Mouse (Mus musculus) MEL (cell line): ENCODE data around the gene Myo1e. TPM values are rescaled to one million over a fixed set of nuclear protein-coding genes. Genes with fewer than 3 reads are reported as not detected.

Experiments
- DNase-seq: peaks from one replicate; pipeline ENCODE4 v3.0.0; 2011; ENCODE audit warnings: low read depth, low spot score
- H3K27ac ChIP-seq: 2 replicates; pipeline ENCODE4 v1.5.1; 2012; ENCODE audit warnings: low read depth, mild to moderate bottlenecking, control low read depth, low read length, moderate library complexity; ENCODE audit not compliant: control insufficient read depth
- H3K27me3 ChIP-seq, 2 experiments: fragments of 150-350 bp in 1 of 2; sonication (generic) in 1 of 2; 2 replicates each; pipeline ENCODE4 v1.6.1; 2012; ENCODE audit warnings: low read length in 2 of 2, mild to moderate bottlenecking in 2 of 2, improper control_type of control experiment in 1 of 2, moderate library complexity in 1 of 2; ENCODE audit not compliant: insufficient read depth in 2 of 2, control insufficient read depth in 1 of 2
- H3K36me3 ChIP-seq, 2 experiments: 2 replicates each; pipeline ENCODE4 v1.6.1; 2012 to 2014; ENCODE audit warnings: low read length in 2 of 2, improper control_type of control experiment in 1 of 2, inconsistent platforms in 1 of 2, mild to moderate bottlenecking in 1 of 2; ENCODE audit not compliant: insufficient read depth in 2 of 2, control insufficient read depth in 1 of 2
- H3K4me1 ChIP-seq, 2 experiments: fragments of 150-350 bp in 1 of 2; sonication (generic) in 1 of 2; 2 replicates each; pipeline ENCODE4 v1.6.1; 2012; ENCODE audit warnings: low read length in 2 of 2, improper control_type of control experiment in 1 of 2, mild to moderate bottlenecking in 1 of 2; ENCODE audit not compliant: insufficient read depth in 2 of 2, control insufficient read depth in 1 of 2
- H3K4me3 ChIP-seq, 2 experiments: fragments of 150-350 bp in 1 of 2; sonication (generic) in 1 of 2; 2 replicates each; pipeline ENCODE4 v1.5.1; 2012; ENCODE audit warnings: low read depth in 2 of 2, low read length in 2 of 2, mild to moderate bottlenecking in 2 of 2, moderate library complexity in 2 of 2, control low read depth in 1 of 2, improper control_type of control experiment in 1 of 2; ENCODE audit not compliant: control insufficient read depth in 1 of 2, insufficient read depth in 1 of 2
- H3K79me2 ChIP-seq: 2 replicates; pipeline ENCODE4 v1.6.1; 2012; ENCODE audit warnings: mild to moderate bottlenecking, low read length, moderate library complexity; ENCODE audit not compliant: control insufficient read depth, poor library complexity, insufficient read depth
- H3K9ac ChIP-seq: 2 replicates; pipeline ENCODE4 v1.6.1; 2012; ENCODE audit warnings: low read depth, mild to moderate bottlenecking, control low read depth, low read length, moderate library complexity; ENCODE audit not compliant: control insufficient read depth, poor library complexity, severe bottlenecking
- H3K9me3 ChIP-seq: fragments of 150-350 bp; sonication (generic); replicated peaks from 2 replicates; pipeline ENCODE4 v1.6.1; 2012; ENCODE audit warnings: mild to moderate bottlenecking, low read length, improper control_type of control experiment, moderate library complexity; ENCODE audit not compliant: insufficient read depth
- CHD2 ChIP-seq: IDR thresholded peaks from 2 replicates; pipeline ENCODE4 v1.6.1; 2011; ENCODE audit warnings: low read length, improper control_type of control experiment
- ETS1 ChIP-seq: IDR thresholded peaks from 2 replicates; pipeline ENCODE4 v1.6.1; 2012; ENCODE audit warnings: low read depth, mild to moderate bottlenecking, inconsistent platforms, low read length, improper control_type of control experiment, moderate library complexity
- GABPA ChIP-seq: IDR thresholded peaks from 2 replicates; pipeline ENCODE4 v1.6.1; 2012; ENCODE audit warnings: low read depth, mild to moderate bottlenecking, inconsistent platforms, low read length, improper control_type of control experiment, moderate library complexity
- GATA1 ChIP-seq: IDR thresholded peaks from 2 replicates; pipeline ENCODE4 v1.6.1; 2011; ENCODE audit warnings: low read depth, low read length, improper control_type of control experiment
- KAT2A ChIP-seq: conservative IDR thresholded peaks from 2 replicates; pipeline ENCODE4 v1.6.1; 2012; ENCODE audit warnings: low read depth, low read length, improper control_type of control experiment, inconsistent platforms
- MAFK ChIP-seq: IDR thresholded peaks from 2 replicates; pipeline ENCODE4 v1.6.1; 2011; ENCODE audit warnings: low read depth, mild to moderate bottlenecking, low read length, improper control_type of control experiment, borderline replicate concordance
- MXI1 ChIP-seq: IDR thresholded peaks from 2 replicates; pipeline ENCODE4 v1.6.1; 2011; ENCODE audit warnings: mild to moderate bottlenecking, low read depth, low read length, improper control_type of control experiment
- MYB ChIP-seq: IDR thresholded peaks from 2 replicates; pipeline ENCODE4 v1.6.1; 2011; ENCODE audit warnings: mild to moderate bottlenecking, low read depth, low read length, improper control_type of control experiment
- MYC ChIP-seq: IDR thresholded peaks from 2 replicates; pipeline ENCODE4 v1.6.1; 2011; ENCODE audit warnings: low read depth, mild to moderate bottlenecking, low read length, improper control_type of control experiment, moderate library complexity
- NRF1 ChIP-seq: IDR thresholded peaks from 2 replicates; pipeline ENCODE4 v1.6.1; 2014; ENCODE audit warnings: low read depth, mild to moderate bottlenecking, inconsistent platforms, low read length, improper control_type of control experiment, moderate library complexity; ENCODE audit not compliant: poor library complexity, insufficient read depth, severe bottlenecking
- POLR2A ChIP-seq, 2 experiments: IDR thresholded peaks; 2 replicates each; pipeline ENCODE4 v1.6.1; 2011 to 2012; ENCODE audit warnings: low read length in 2 of 2, mild to moderate bottlenecking in 2 of 2, control low read depth in 1 of 2, improper control_type of control experiment in 1 of 2, low read depth in 1 of 2, moderate library complexity in 1 of 2; ENCODE audit not compliant: control insufficient read depth in 1 of 2, insufficient read depth in 1 of 2, poor library complexity in 1 of 2
- POLR2AphosphoS2 ChIP-seq: IDR thresholded peaks from 2 replicates; pipeline ENCODE4 v1.6.1; 2011; ENCODE audit warnings: low read length, improper control_type of control experiment
- POLR2AphosphoS5 ChIP-seq: IDR thresholded peaks from 2 replicates; pipeline ENCODE4 v1.6.1; 2012; ENCODE audit warnings: low read depth, borderline replicate concordance, mild to moderate bottlenecking, inconsistent platforms, low read length, moderate library complexity, mixed read lengths
- RAD21 ChIP-seq: IDR thresholded peaks from 2 replicates; pipeline ENCODE4 v1.6.1; 2011; ENCODE audit warnings: mild to moderate bottlenecking, low read depth, low read length, improper control_type of control experiment
- RCOR1 ChIP-seq: IDR thresholded peaks from 2 replicates; pipeline ENCODE4 v1.6.1; 2012; ENCODE audit warnings: low read depth, mild to moderate bottlenecking, inconsistent platforms, low read length, improper control_type of control experiment
- SIN3A ChIP-seq: IDR thresholded peaks from 2 replicates; pipeline ENCODE4 v1.6.1; 2012; ENCODE audit warnings: low read length, improper control_type of control experiment, inconsistent platforms
- USF1 ChIP-seq: IDR thresholded peaks from 2 replicates; pipeline ENCODE4 v1.6.1; 2014; ENCODE audit warnings: low read depth, mild to moderate bottlenecking, inconsistent platforms, low read length, improper control_type of control experiment, moderate library complexity
- USF2 ChIP-seq, 2 experiments: IDR thresholded peaks; 2 replicates each; pipeline ENCODE4 v1.6.1; 2011 to 2012; ENCODE audit warnings: improper control_type of control experiment in 2 of 2, low read length in 2 of 2, borderline replicate concordance in 1 of 2, inconsistent platforms in 1 of 2, low read depth in 1 of 2, mild to moderate bottlenecking in 1 of 2; ENCODE audit not compliant: insufficient read depth in 1 of 2
- ZC3H11A ChIP-seq: IDR thresholded peaks from 2 replicates; pipeline ENCODE4 v1.6.1; 2012; ENCODE audit warnings: low read depth, mild to moderate bottlenecking, inconsistent platforms, low read length, improper control_type of control experiment
- ZKSCAN1 ChIP-seq: IDR thresholded peaks from 2 replicates; pipeline ENCODE4 v1.6.1; 2012; ENCODE audit warnings: low read depth, mild to moderate bottlenecking, inconsistent platforms, low read length, improper control_type of control experiment, moderate library complexity
- ZMIZ1 ChIP-seq: IDR thresholded peaks from 2 replicates; pipeline ENCODE4 v1.6.1; 2012; ENCODE audit warnings: low read depth, mild to moderate bottlenecking, inconsistent platforms, low read length, improper control_type of control experiment, moderate library complexity
- polyA plus RNA-seq, 2 experiments: library from polyadenylated mRNA; stranded (reverse) in 1 of 2; unstranded in 1 of 2; fragments of >175 nt in 1 of 2; fragments of >200 nt in 1 of 2; gene quantifications; 2 replicates each; pipeline versions ENCODE4 v1.2.1 to v1.2.4; 2012; ENCODE audit warnings: low replicate concordance in 2 of 2, low read depth in 1 of 2; ENCODE audit not compliant: insufficient read length in 2 of 2, insufficient read depth in 1 of 2, missing spikeins in 1 of 2
- total RNA-seq: library from RNA; depleted of rRNA; stranded (reverse); fragments of 300-350 nt; gene quantifications from 2 replicates; pipeline ENCODE4 v1.2.3, GENCODE M21; 2012

Myo1e gene
- total and polyA plus RNA-seq, 3 experiments: 4.9 to 7.8 TPM; not detected in 1

DNA sequence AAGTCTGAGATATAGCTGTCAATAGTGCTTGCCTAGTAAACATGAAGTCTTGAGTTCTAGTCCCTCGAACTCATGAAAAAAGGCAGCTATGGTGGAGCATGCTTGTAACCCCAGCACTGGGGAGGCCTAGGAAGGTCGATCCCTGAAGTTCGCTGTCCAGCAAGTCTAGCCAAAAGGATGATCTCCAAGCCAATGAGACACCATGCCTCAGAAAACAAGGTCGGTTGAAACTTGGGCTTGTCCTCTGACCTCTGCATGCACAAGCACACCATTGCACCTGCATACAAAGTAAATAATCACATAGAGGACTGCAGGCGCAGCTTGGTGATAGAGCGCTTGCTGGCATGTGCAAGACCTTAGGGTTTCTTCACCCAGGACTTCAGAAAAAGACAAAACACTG is 31.2 kb downstream of the Myo1e start:
- no peaks in the 10 kb centered on the region for H3K4me1 ChIP-seq

DNA sequence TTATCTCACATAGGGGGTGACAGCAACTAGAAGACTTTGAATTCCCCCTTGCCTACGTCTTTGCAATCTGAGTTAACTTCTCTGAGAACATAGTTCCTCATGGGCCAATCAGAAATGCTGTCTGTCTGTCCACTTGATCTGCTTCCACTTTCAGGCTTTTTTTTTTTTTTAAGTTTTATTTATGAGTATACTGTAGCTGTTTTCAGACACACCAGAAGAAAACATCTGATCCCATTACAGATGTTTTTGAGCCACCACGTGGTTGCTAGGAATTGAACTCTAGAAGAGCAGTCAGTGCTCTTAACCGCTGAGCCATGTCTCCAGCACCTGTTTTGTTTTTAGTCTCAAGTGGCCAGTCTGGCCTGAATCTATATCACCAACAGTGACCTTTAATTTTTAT is 32.1 kb downstream of the Myo1e start:
- no peak for DNase-seq
- no peak for TF ChIP-seq GABPA
- Histone ChIP-seq H3K36me3 (no peaks in the 10 kb centered on the region), H3K79me2 (no peaks in the 10 kb centered on the region), H3K9ac (no peak overlapping the region), H3K4me1 (no peaks in the 10 kb centered on the region), H3K4me3 (no peak overlapping the region), H3K9me3 (no peaks in the 10 kb centered on the region), H3K27ac (no peak overlapping the region), H3K27me3 (peaks cover 1 to 3% of the 10 kb centered on the region in 2 experiments; a peak in 3 of 4 replicates)

More for the DNA sequence above, 31.2 kb downstream of the Myo1e start:
- H3K27ac ChIP-seq: no peak overlapping the region
- no peaks in the 10 kb centered on the region for H3K36me3 ChIP-seq
- no peak overlapping the region for H3K4me3 ChIP-seq
- H3K9me3 ChIP-seq: no peaks in the 10 kb centered on the region
- H3K79me2 ChIP-seq: no peaks in the 10 kb centered on the region
- DNase-seq: no peak
- H3K27me3 ChIP-seq: peaks cover 1 to 3% of the 10 kb centered on the region in 2 experiments; a peak in 3 of 4 replicates
- TF ChIP-seq USF2 (IDR thresholded peaks at IDR 0.05; ENCODE audit: borderline replicate concordance in 1 of 2, insufficient read depth in 1 of 2, low read depth in 1 of 2, low read length in 2 of 2) (no peak), KAT2A (no peak), MYC (no peak), RAD21 (no peak), MXI1 (no peak), ZKSCAN1 (no peak), GATA1 (no peak), POLR2A (IDR thresholded peaks at IDR 0.05; ENCODE audit: control insufficient read depth in 1 of 2, insufficient read depth in 1 of 2, low read depth in 1 of 2, low read length in 2 of 2, poor library complexity in 1 of 2) (no peak), ZMIZ1 (no peak)
- no peak overlapping the region for H3K9ac ChIP-seq

DNA sequence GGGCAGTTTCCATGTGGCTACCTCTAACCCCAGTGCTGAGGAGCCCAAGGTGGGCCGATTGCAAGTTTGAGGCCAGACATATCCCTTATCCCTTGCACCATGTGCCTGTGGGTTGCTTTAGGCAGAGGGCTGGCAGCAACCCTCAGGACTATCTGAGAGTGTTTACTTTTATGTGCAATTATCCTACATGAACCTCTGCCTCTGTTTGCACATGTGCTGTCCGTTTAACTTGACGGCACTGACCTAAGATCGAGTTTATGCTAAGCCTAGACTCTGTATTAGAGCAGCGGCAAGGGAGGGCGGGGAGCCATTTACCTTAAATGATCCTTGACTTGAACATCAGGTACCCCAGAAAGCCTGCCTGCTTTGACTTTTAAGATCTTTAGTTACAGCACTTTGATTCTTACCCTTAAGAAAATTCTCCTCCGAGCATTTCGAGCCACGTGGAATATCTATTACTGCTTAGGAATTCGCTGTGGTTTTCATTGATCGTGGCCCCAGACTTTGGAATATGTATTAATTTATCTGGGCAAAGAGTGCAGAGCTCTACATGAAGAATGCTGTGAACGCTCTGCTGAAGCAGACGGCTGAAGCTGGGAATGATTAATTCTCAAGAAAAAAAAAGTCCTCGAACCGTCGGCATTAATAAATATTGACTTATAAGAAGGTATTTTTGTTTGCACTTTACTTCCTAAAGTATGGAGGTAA is 33.7 kb downstream of the Myo1e start:
- TF ChIP-seq NRF1: no peak
- TF ChIP-seq ZC3H11A: no peak
- no peak for TF ChIP-seq USF1
- no peak for TF ChIP-seq SIN3A
- no peak for TF ChIP-seq ZMIZ1
- TF ChIP-seq RCOR1: no peak
- no peak for TF ChIP-seq CHD2
- TF ChIP-seq MYB: no peak
- TF ChIP-seq MAFK: no peak
- TF ChIP-seq POLR2AphosphoS5: no peak
- no peak for TF ChIP-seq POLR2AphosphoS2
- no peak for TF ChIP-seq ZKSCAN1
- TF ChIP-seq GATA1: no peak
- TF ChIP-seq MYC: no peak
- TF ChIP-seq ETS1: no peak
- no peak for TF ChIP-seq USF2 (IDR thresholded peaks at IDR 0.05; ENCODE audit: borderline replicate concordance in 1 of 2, insufficient read depth in 1 of 2, low read depth in 1 of 2, low read length in 2 of 2)
- H3K9me3 ChIP-seq: no peaks in the 10 kb centered on the region
- no peaks in the 10 kb centered on the region for H3K36me3 ChIP-seq
- H3K9ac ChIP-seq: no peak overlapping the region
- no peaks in the 10 kb centered on the region for H3K79me2 ChIP-seq
- H3K27ac ChIP-seq: no peak overlapping the region
- H3K4me1 ChIP-seq: no peaks in the 10 kb centered on the region
- H3K27me3 ChIP-seq: peaks cover 0 to 4% of the 10 kb centered on the region in 2 experiments; a peak in 2 of 4 replicates
- no peak overlapping the region for H3K4me3 ChIP-seq
- no peak for DNase-seq
